Mouse (Mus musculus): ENCODE results near the gene Pank4. TPM values are rescaled to one million over a fixed set of nuclear protein-coding genes. Genes with fewer than 3 reads are reported as not detected.

Gene Pank4
- total and polyA plus RNA-seq, 2 experiments from 2014 or later = 25.2 to 40.9 TPM

DNA sequence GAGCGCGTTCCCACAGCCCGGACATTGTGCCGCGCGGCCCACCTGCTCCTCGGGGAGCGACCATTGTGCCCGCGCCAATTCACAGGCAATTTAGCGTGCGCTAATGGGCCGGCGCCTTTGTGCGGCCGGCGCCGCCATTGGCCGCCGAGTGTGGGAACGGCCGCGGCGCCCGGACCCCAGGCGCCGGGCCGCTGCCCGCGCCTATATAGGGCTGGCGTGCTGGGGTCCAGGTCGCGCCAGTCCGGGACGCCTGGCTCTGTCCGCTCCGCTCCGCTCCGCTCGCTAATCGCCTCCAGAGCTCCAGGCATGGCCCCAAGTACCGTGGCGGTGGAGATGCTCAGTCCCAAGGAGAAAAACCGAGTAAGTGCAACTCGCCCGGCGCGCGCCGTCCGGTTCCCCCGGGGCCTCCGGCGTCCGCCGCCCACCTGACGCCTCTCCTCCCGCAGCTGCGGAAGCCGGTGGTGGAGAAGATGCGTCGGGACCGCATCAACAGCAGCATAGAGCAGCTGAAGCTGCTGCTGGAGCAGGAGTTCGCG is 3.2 kb upstream of the Pank4 start, which contains the start of gene Hes5:
Gene Hes5 (plus strand): TSS at position 234 of the 536 bp plus-strand sequence.
- WGBS = under 1% methylated on average over 64 of the region's 65 CpGs
- Histone ChIP-seq H3K4me1 (ENCODE audit: insufficient read depth, low read length) (peaks cover 40% of the 10 kb centered on the region), H3K9me3 (ENCODE audit: low read length) (no peaks in the 10 kb centered on the region), H3K27ac (peak within 1 kb of the TSS; percentile 77), H3K27me3 (ENCODE audit: insufficient read depth, low read length) (no peaks in the 10 kb centered on the region), H3K4me3 (ENCODE audit: low read length) (peak within 1 kb of the TSS; percentile 75), H3K36me3 (ENCODE audit: insufficient read depth, low read length) (no peaks in the 10 kb centered on the region), H3K4me2 (ENCODE audit: low read depth, low read length) (peak within 1 kb of the TSS; percentile 84), H3K9ac (replicated peaks; ENCODE audit: low read length) (peak within 1 kb of the TSS; percentile 58)
- TF ChIP-seq CTCF (IDR thresholded peaks at IDR 0.05; ENCODE audit: low read depth) = no peak
- peak; percentile 74 for ATAC-seq
- DNase-seq (ENCODE audit: low spot score) = peak; percentile 90

- ATAC-seq = no peak
- Histone ChIP-seq H3K36me3 (ENCODE audit: insufficient read depth, low read length) (no peaks in the 10 kb centered on the region), H3K9me3 (ENCODE audit: low read length) (no peaks in the 10 kb centered on the region), H3K4me1 (ENCODE audit: insufficient read depth, low read length) (peaks cover 42% of the 10 kb centered on the region), H3K27me3 (ENCODE audit: insufficient read depth, low read length) (no peaks in the 10 kb centered on the region), H3K27ac (peak overlapping the region; percentile 77), H3K4me2 (ENCODE audit: low read depth, low read length) (peak overlapping the region; percentile 84), H3K9ac (replicated peaks; ENCODE audit: low read length) (peak overlapping the region; percentile 58), H3K4me3 (ENCODE audit: low read length) (peak overlapping the region; percentile 75)
- peak; percentile 39 for DNase-seq (ENCODE audit: low spot score)
- WGBS = 2% methylated on average over 47 of the region's 47 CpGs
- TF ChIP-seq CTCF (IDR thresholded peaks at IDR 0.05; ENCODE audit: low read depth) = peak; percentile 35; the same call in 1 of the 2 replicates
Observed at GRCm38 (mm10) chr4:154961226-154961738, 2.6 kb upstream of the Pank4 start.

DNA sequence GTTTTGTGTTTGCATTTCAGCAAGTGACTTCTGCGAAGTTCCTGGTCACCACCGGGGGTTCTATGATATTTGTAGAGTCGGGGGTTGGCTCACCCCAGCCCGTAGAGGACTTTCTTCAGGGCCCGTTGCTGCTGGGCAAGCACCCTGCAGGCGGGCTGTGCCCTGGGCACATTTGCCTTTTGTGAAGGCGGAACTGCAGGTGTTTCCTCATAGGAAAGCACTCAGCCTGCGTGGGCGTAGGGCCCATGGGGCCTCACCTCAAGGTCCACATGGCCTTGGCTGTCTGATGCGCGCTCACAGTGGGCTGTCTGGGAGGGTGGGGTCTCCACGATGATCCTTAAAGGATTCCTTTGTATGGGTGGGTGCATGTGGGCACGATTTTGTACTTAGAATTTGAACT is 2.0 kb upstream of the Pank4 start:
- DNase-seq (ENCODE audit: low spot score) = peak; percentile 13
- no peaks in the 10 kb centered on the region for H3K27me3 ChIP-seq (ENCODE audit: insufficient read depth, low read length)
- no peak for ATAC-seq
- peak overlapping the region; percentile 75 for H3K4me3 ChIP-seq (ENCODE audit: low read length)
- H3K4me1 ChIP-seq (ENCODE audit: insufficient read depth, low read length) = peaks cover 42% of the 10 kb centered on the region
- H3K36me3 ChIP-seq (ENCODE audit: insufficient read depth, low read length) = no peaks in the 10 kb centered on the region
- 13% methylated on average over 13 of the region's 13 CpGs for WGBS
- H3K27ac ChIP-seq = peak overlapping the region; percentile 77; the same call in 1 of the 2 replicates
- TF ChIP-seq CTCF (IDR thresholded peaks at IDR 0.05; ENCODE audit: low read depth) = no peak
- peak overlapping the region; percentile 84 for H3K4me2 ChIP-seq (ENCODE audit: low read depth, low read length)
- peak overlapping the region; percentile 58 for H3K9ac ChIP-seq (replicated peaks; ENCODE audit: low read length)
- no peaks in the 10 kb centered on the region for H3K9me3 ChIP-seq (ENCODE audit: low read length)

DNA sequence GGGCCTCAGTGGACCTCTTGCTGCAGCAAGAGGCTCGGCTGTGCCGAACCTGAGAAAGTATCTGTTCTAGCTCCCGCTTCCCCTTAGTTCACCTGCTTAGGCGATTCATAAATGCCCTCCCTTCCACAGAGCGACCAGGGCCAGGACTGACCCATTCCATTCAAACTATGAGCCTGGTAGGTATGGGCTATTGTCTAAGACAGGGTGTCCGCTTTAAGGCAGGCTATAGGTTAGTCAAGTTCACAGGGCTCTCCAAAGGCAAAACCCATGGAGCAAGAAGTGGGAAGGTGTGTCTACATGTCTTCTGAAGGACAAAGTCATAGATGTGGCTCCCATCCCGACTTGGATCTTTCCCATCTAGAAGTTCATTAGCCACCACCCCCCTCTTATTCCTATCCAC is 1.2 kb upstream of the Pank4 start:
- Histone ChIP-seq H3K4me3 (ENCODE audit: low read length) (peak overlapping the region; percentile 75), H3K9ac (replicated peaks; ENCODE audit: low read length) (peak overlapping the region; percentile 58; the same call in 1 of the 2 replicates), H3K9me3 (ENCODE audit: low read length) (no peaks in the 10 kb centered on the region), H3K27ac (no peak overlapping the region), H3K36me3 (ENCODE audit: insufficient read depth, low read length) (no peaks in the 10 kb centered on the region), H3K27me3 (ENCODE audit: insufficient read depth, low read length) (no peaks in the 10 kb centered on the region), H3K4me1 (ENCODE audit: insufficient read depth, low read length) (peaks cover 35% of the 10 kb centered on the region), H3K4me2 (ENCODE audit: low read depth, low read length) (peak overlapping the region; percentile 84)
- no peak for TF ChIP-seq CTCF (IDR thresholded peaks at IDR 0.05; ENCODE audit: low read depth)
- WGBS = 35% methylated on average over 7 of the region's 7 CpGs
- DNase-seq (ENCODE audit: low spot score) (no peak), ATAC-seq (no peak)

DNA sequence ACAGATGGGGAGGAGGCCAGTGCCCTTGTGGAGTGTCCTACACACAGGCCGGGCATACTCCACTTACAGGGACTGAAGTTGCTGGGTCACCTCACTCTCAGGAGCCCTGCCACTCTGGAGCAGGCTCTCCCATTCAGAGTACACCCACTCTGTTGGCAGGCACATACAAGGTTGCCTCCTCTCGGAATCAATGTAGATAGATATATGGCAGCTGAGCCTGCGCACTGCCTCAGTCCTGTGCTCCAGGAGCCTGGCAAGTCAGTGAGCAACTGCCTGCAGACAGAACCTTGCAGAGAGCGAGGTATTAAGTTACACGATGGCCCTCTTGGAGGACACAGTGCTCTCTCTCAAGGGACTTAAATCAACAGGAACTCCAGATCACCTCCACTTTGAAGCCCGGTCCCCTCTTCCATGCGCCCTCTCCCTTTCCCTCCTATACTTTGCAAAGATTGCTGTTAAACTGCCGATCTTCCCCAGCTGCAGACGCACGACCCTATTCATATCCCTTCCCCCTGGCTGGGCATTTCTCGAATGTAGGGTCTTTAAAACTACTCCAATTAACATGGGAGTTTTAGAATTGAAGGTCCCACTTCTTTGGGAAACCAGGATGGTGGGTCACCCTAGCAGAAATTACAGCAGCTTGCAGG is 610 bp upstream of the Pank4 start:
- Histone ChIP-seq H3K36me3 (ENCODE audit: insufficient read depth, low read length) (no peaks in the 10 kb centered on the region), H3K9me3 (ENCODE audit: low read length) (no peaks in the 10 kb centered on the region), H3K27ac (peak overlapping the region; percentile 88; the same call in 1 of the 2 replicates), H3K4me3 (ENCODE audit: low read length) (peak overlapping the region; percentile 75), H3K4me2 (ENCODE audit: low read depth, low read length) (peak overlapping the region; percentile 84), H3K4me1 (ENCODE audit: insufficient read depth, low read length) (peaks cover 29% of the 10 kb centered on the region), H3K9ac (replicated peaks; ENCODE audit: low read length) (peak overlapping the region; percentile 58), H3K27me3 (ENCODE audit: insufficient read depth, low read length) (no peaks in the 10 kb centered on the region)
- ATAC-seq (no peak), DNase-seq (ENCODE audit: low spot score) (peak; percentile 40)
- WGBS = 9% methylated on average over 11 of the region's 11 CpGs
- no peak for TF ChIP-seq CTCF (IDR thresholded peaks at IDR 0.05; ENCODE audit: low read depth)

DNA sequence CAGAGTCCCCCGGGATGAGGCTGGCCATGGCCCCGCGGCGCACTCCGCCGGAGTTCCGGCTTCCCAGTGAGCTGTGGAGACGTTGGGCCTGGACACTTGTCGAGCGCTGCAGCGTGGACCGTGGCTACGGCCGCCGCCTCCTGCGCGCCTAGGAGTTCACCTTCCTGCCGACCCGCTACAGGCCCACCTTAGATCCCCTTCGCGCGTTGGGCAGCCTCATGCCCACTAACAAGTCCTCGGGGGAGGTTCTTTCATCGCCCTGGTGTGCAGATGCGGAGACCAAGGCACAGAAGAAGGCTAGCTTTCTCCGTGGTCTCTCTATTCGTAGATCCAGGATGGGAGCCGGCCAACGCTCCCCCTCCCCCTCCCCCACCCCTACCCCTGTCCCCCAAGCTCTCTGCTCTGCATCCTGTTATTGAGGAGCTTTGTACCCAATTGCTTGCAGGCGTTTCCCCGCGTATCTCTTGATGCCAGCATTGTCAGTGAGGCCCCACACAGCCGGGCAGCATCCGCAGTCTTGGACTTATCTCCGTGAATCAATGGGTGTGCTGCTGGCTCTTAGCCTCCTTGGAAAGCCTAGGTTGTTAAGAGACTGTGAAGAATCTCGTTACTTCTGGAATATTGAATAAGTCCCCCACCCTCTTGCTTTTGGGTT is 785 bp downstream of the Pank4 start:
- no peak for ATAC-seq
- Histone ChIP-seq H3K27me3 (ENCODE audit: insufficient read depth, low read length) (no peaks in the 10 kb centered on the region), H3K36me3 (ENCODE audit: insufficient read depth, low read length) (peaks cover 7% of the 10 kb centered on the region), H3K4me3 (ENCODE audit: low read length) (peak overlapping the region; percentile 75), H3K9me3 (ENCODE audit: low read length) (no peaks in the 10 kb centered on the region), H3K9ac (replicated peaks; ENCODE audit: low read length) (peak overlapping the region; percentile 58), H3K27ac (peak overlapping the region; percentile 88), H3K4me2 (ENCODE audit: low read depth, low read length) (peak overlapping the region; percentile 84), H3K4me1 (ENCODE audit: insufficient read depth, low read length) (peaks cover 21% of the 10 kb centered on the region)
- peak; percentile 51 for DNase-seq (ENCODE audit: low spot score)
- under 1% methylated on average over 36 of the region's 36 CpGs for WGBS
- no peak for TF ChIP-seq CTCF (IDR thresholded peaks at IDR 0.05; ENCODE audit: low read depth)
